Comparison of ENCODE assay signal across 9 mouse cellular contexts in genomic region chr6:134594569-134595442, GRCm38 (mm10). TPM values are rescaled to one million over a fixed set of nuclear protein-coding genes. Genes with fewer than 3 reads are reported as not detected.
A peak's percentile ranks its signal among the peaks of the same experiment; 100 is the strongest.
DNase-seq lines count a peak whose midpoint lies in the region; ATAC-seq and TF ChIP-seq lines count a peak whose summit lies in the region.
"Had no signal": no experiment of that assay in that cellular context is flagged by ENCODE, and none has a peak within 500 bp of the region (broad histone marks: within the 10 kb centered on the region; RNA-seq: fewer than 3 reads in every experiment).

No protein-coding gene starts in this region.

- H3K4me2 ChIP-seq in liver, postnatal 0 days (ENCODE audit: low read depth, low read length) = peak overlapping the region; percentile 54
- no peak overlapping the region for H3K4me2 ChIP-seq in forebrain, embryonic 13.5 days
- H3K4me2 ChIP-seq: embryonic facial prominence, embryonic 13.5 days had no signal

- peak; percentile 57 for ATAC-seq in liver, postnatal 0 days
- no peak for ATAC-seq in erythroid progenitor cell, adult 5-6 weeks (replicated peaks; ENCODE audit: low FRiP score, poor library complexity, severe bottlenecking)
- ATAC-seq in forebrain, embryonic 13.5 days = no peak

- WGBS in thymus, adult 2 months = 22% methylated on average over 21 of the region's 21 CpGs
- 29% methylated on average over 21 of the region's 21 CpGs for WGBS in liver, postnatal 0 days (ENCODE audit: insufficient replicate concordance)
- 90% methylated on average over 20 of the region's 21 CpGs for WGBS in forebrain, embryonic 13.5 days

- H3K9ac ChIP-seq in liver, postnatal 0 days (replicated peaks) = no peak overlapping the region
- H3K9ac ChIP-seq in forebrain, embryonic 13.5 days = no peak overlapping the region
- H3K9ac ChIP-seq: embryonic facial prominence, embryonic 13.5 days had no signal

- H3K27ac ChIP-seq in thymus, adult 2 months (ENCODE audit: control insufficient read depth, insufficient read depth, low read length) = no peak overlapping the region
- no peak overlapping the region for H3K27ac ChIP-seq in liver, postnatal 0 days (ENCODE audit: low read depth)
- no peak overlapping the region for H3K27ac ChIP-seq in forebrain, embryonic 13.5 days
- H3K27ac ChIP-seq: embryonic facial prominence, embryonic 13.5 days had no signal

- peak; percentile 3 for DNase-seq in thymus, adult 2 months
- DNase-seq in thymus, postnatal 0 days (ENCODE audit: low spot score) = no peak
- peak; percentile 54 to 59 for DNase-seq in heart, postnatal 36 days
- peak; percentile 31 for DNase-seq in liver, postnatal 0 days
- DNase-seq in cerebellum, adult 9-10 months = no peak
- DNase-seq in thymus, postnatal 14 days = no peak

- intact Hi-C loops in heart, postnatal 36 days (cut with DNase I) = loop anchor here (2.0 kb wide), 1 partner anchor 20 kb away; no protein-coding TSS in a partner anchor

- peaks cover 10% of the 10 kb centered on the region for H3K4me1 ChIP-seq in thymus, adult 2 months (replicated peaks; ENCODE audit: control insufficient read depth, insufficient read depth, low read length)
- peaks cover 10% of the 10 kb centered on the region for H3K4me1 ChIP-seq in liver, postnatal 0 days (ENCODE audit: insufficient read depth)
- H3K4me1 ChIP-seq in forebrain, embryonic 13.5 days = no peaks in the 10 kb centered on the region
- H3K4me1 ChIP-seq: embryonic facial prominence, embryonic 13.5 days had no signal

- no peak for TF ChIP-seq CTCF in thymus, adult 2 months (IDR thresholded peaks at IDR 0.05; ENCODE audit: borderline replicate concordance, control insufficient read depth, extremely low read depth, insufficient read depth, low read length, poor library complexity)
- no peak for TF ChIP-seq CTCF in liver, postnatal 0 days (IDR thresholded peaks at IDR 0.05; ENCODE audit: low read depth)

- H3K9me3 ChIP-seq in liver, postnatal 0 days (ENCODE audit: low read length) = no peaks in the 10 kb centered on the region
- H3K9me3 ChIP-seq in forebrain, embryonic 13.5 days (replicated peaks) = no peaks in the 10 kb centered on the region
- H3K9me3 ChIP-seq: embryonic facial prominence, embryonic 13.5 days had no signal

- TF ChIP-seq EP300 in liver, postnatal 0 days (IDR thresholded peaks at IDR 0.05; ENCODE audit: low read depth) = no peak; the same call in 1 of the 2 replicates

- peak overlapping the region; percentile 24 for H3K4me3 ChIP-seq in thymus, adult 2 months (ENCODE audit: control insufficient read depth, insufficient read depth, low read length)
- H3K4me3 ChIP-seq in liver, postnatal 0 days (ENCODE audit: low read depth, low read length) = 0 out of 2 replicates have a peak overlapping the region, but pooled peaks have one; percentile 4
- H3K4me3 ChIP-seq in forebrain, embryonic 13.5 days = no peak overlapping the region
- H3K4me3 ChIP-seq: embryonic facial prominence, embryonic 13.5 days had no signal

- H3K27me3 ChIP-seq in thymus, adult 2 months (ENCODE audit: control insufficient read depth, insufficient read depth, low read length) = no peaks in the 10 kb centered on the region
- H3K27me3 ChIP-seq in liver, postnatal 0 days (ENCODE audit: insufficient read depth, low read length) = no peaks in the 10 kb centered on the region
- H3K27me3 ChIP-seq in forebrain, embryonic 13.5 days = no peaks in the 10 kb centered on the region
- H3K27me3 ChIP-seq: embryonic facial prominence, embryonic 13.5 days had no signal

- TF ChIP-seq POLR2A in thymus, adult 2 months (IDR thresholded peaks at IDR 0.05; ENCODE audit: control insufficient read depth, extremely low read depth, insufficient read depth, low read length, poor library complexity) = no peak

- H3K36me3 ChIP-seq in thymus, adult 2 months (ENCODE audit: control insufficient read depth, insufficient read depth, low read length) = no peaks in the 10 kb centered on the region
- no peaks in the 10 kb centered on the region for H3K36me3 ChIP-seq in liver, postnatal 0 days (replicated peaks; ENCODE audit: insufficient read depth, low read length)
- H3K36me3 ChIP-seq in forebrain, embryonic 13.5 days (ENCODE audit: poor library complexity, severe bottlenecking) = no peaks in the 10 kb centered on the region
- H3K36me3 ChIP-seq: embryonic facial prominence, embryonic 13.5 days had no signal

RNA-seq across cellular contexts. Expression of gene Lrp6, which starts 28.0 kb away (rescaled TPM):
- polyA plus RNA-seq in thymus, adult 2 months (2012; rRNA removed) = 28.3 and 33.8 TPM in 2 replicates
- polyA plus RNA-seq in thymus, postnatal 0 days (2015; fragmentation: Nextera tagmentation; extraction: Ambion mirVana) = 20.0 and 22.0 TPM in 2 replicates
- 10 to 100 TPM; 52.1 to 57.6 TPM for total RNA-seq in heart, postnatal 36 days (2021)
- polyA plus RNA-seq in liver, postnatal 0 days (2015; fragmentation: Nextera tagmentation; extraction: Ambion mirVana) = 10.1 and 10.7 TPM in 2 replicates
- total RNA-seq in erythroid progenitor cell, adult 5-6 weeks (2015; ENCODE audit: low replicate concordance) = 8.6 and 14.7 TPM in 2 replicates
- 6.8 and 8.0 TPM in 2 replicates for total RNA-seq in erythroid progenitor cell, adult 5-6 weeks (2017; ENCODE audit: low replicate concordance)
- polyA plus RNA-seq in forebrain, embryonic 13.5 days (2015; fragmentation: Nextera tagmentation; extraction: Ambion mirVana) = 22.5 and 26.6 TPM in 2 replicates

RNA-seq across cellular contexts. Expression of gene Mansc1, which starts 37.5 kb away (rescaled TPM):
- 3.4 and 3.9 TPM in 2 replicates for polyA plus RNA-seq in thymus, adult 2 months (2012; rRNA removed)
- 3.4 and 3.8 TPM in 2 replicates for polyA plus RNA-seq in thymus, postnatal 0 days (2015; fragmentation: Nextera tagmentation; extraction: Ambion mirVana)
- 1 to 10 TPM; 4.6 to 5.1 TPM for total RNA-seq in heart, postnatal 36 days (2021)
- polyA plus RNA-seq in liver, postnatal 0 days (2015; fragmentation: Nextera tagmentation; extraction: Ambion mirVana) = 1.6 TPM in 2 replicates
- total RNA-seq in erythroid progenitor cell, adult 5-6 weeks (2015; ENCODE audit: low replicate concordance) = not detected in 2 replicates
- not detected in 2 replicates for total RNA-seq in erythroid progenitor cell, adult 5-6 weeks (2017; ENCODE audit: low replicate concordance)
- 0.77 and 0.89 TPM in 2 replicates for polyA plus RNA-seq in forebrain, embryonic 13.5 days (2015; fragmentation: Nextera tagmentation; extraction: Ambion mirVana)

RNA-seq across cellular contexts. Expression of gene Borcs5, which starts 44.5 kb away (rescaled TPM):
- polyA plus RNA-seq in thymus, adult 2 months (2012; rRNA removed) = 16.9 and 18.8 TPM in 2 replicates
- 27.1 and 27.6 TPM in 2 replicates for polyA plus RNA-seq in thymus, postnatal 0 days (2015; fragmentation: Nextera tagmentation; extraction: Ambion mirVana)
- total RNA-seq in heart, postnatal 36 days (2021) = 10 to 100 TPM in 1 of 2 experiments, 1 to 10 TPM in 1; 9.9 to 10.2 TPM
- polyA plus RNA-seq in liver, postnatal 0 days (2015; fragmentation: Nextera tagmentation; extraction: Ambion mirVana) = 8.2 and 8.3 TPM in 2 replicates
- 3.8 and 5.0 TPM in 2 replicates for total RNA-seq in erythroid progenitor cell, adult 5-6 weeks (2015; ENCODE audit: low replicate concordance)
- total RNA-seq in erythroid progenitor cell, adult 5-6 weeks (2017; ENCODE audit: low replicate concordance) = 0.45 and 6.4 TPM in 2 replicates
- polyA plus RNA-seq in forebrain, embryonic 13.5 days (2015; fragmentation: Nextera tagmentation; extraction: Ambion mirVana) = 35.5 and 40.2 TPM in 2 replicates

Comparison
In these comparisons a context has a peak if more than half of its experiments do, and no peak if none do; other contexts are left out.
1. DNase-seq: peak in thymus, adult 2 months (single experiment), heart, postnatal 36 days (2 of 2) and liver, postnatal 0 days (single experiment); none in thymus, postnatal 0 days (single experiment), cerebellum, adult 9-10 months (single experiment) and thymus, postnatal 14 days (single experiment).